Mouse (Mus musculus) limb, embryonic 15.5 days (tissue): Measurements from ENCODE around the gene Oard1. TPM values are rescaled to one million over a fixed set of nuclear protein-coding genes. Genes with fewer than 3 reads are reported as not detected.
A peak's percentile ranks its signal among the peaks of the same experiment; 100 is the strongest.

Experiments
- ATAC-seq: fragments of 200-750 bp; cut with Nextera tagmentation; 2 replicates; pipeline ENCODE4 v1.8.0; 2017; ENCODE audit warnings: low read depth, moderate TSS enrichment; ENCODE audit not compliant: insufficient number of reproducible peaks, low FRiP score, low TSS enrichment
- H3K27ac ChIP-seq: fragments of 300-500 bp; sonication (generic); 2 replicates; pipeline ENCODE4 v1.5.1; 2015; ENCODE audit warnings: moderate library complexity, mild to moderate bottlenecking, inconsistent platforms
- H3K27me3 ChIP-seq: fragments of 300-500 bp; sonication (generic); 2 replicates; pipeline ENCODE4 v1.6.1; 2015; ENCODE audit warnings: inconsistent platforms
- H3K36me3 ChIP-seq: fragments of 300-500 bp; sonication (generic); 2 replicates; pipeline ENCODE4 v1.6.1; 2015; ENCODE audit warnings: inconsistent platforms
- H3K4me1 ChIP-seq: fragments of 300-500 bp; sonication (generic); 2 replicates; pipeline ENCODE4 v1.6.1; 2015; ENCODE audit warnings: inconsistent platforms
- H3K4me2 ChIP-seq: fragments of 300-500 bp; sonication (generic); 2 replicates; pipeline ENCODE4 v1.6.1; 2015; ENCODE audit warnings: mild to moderate bottlenecking, inconsistent platforms
- H3K4me3 ChIP-seq: fragments of 300-500 bp; sonication (generic); 2 replicates; pipeline ENCODE4 v1.5.1; 2015; ENCODE audit warnings: mild to moderate bottlenecking, inconsistent platforms
- H3K9ac ChIP-seq: fragments of 300-500 bp; sonication (generic); 2 replicates; pipeline ENCODE4 v1.6.1; 2015; ENCODE audit warnings: inconsistent platforms
- H3K9me3 ChIP-seq: fragments of 300-500 bp; sonication (generic); 2 replicates; pipeline ENCODE4 v1.6.1; 2016; ENCODE audit warnings: inconsistent platforms
- WGBS: fragments of 180-500 bp; shearing (Covaris S2); methylation state at CpG from one replicate; pipeline ENCODE4 v1.1.7; 2015; 5-methylcytosine and 5-hydroxymethylcytosine counted together
- polyA plus RNA-seq: library from polyadenylated mRNA; unstranded; fragments of >200 nt; fragmentation: Nextera tagmentation; extraction: Ambion mirVana; gene quantifications from 2 replicates; pipeline ENCODE4 v1.2.1, GENCODE M21; 2015

Oard1 gene
- polyA plus RNA-seq, 1 experiment from 2014 or later = 38.4 TPM

GRCm38 (mm10) chr17:48427852-48428530 is 18.2 kb downstream of the Oard1 start:
- Histone ChIP-seq H3K27ac (peak overlapping the region; percentile 57; the same call in 1 of the 2 replicates), H3K4me1 (peaks cover 23% of the 10 kb centered on the region), H3K27me3 (no peaks in the 10 kb centered on the region), H3K9ac (no peak overlapping the region), H3K9me3 (no peaks in the 10 kb centered on the region), H3K36me3 (no peaks in the 10 kb centered on the region), H3K4me3 (no peak overlapping the region), H3K4me2 (no peak overlapping the region)
- WGBS = 57% methylated on average over 11 of the region's 11 CpGs
- ATAC-seq = no peak

- WGBS = 42% methylated on average over 5 of the region's 5 CpGs
- no peak overlapping the region for H3K4me3 ChIP-seq
- H3K4me1 ChIP-seq = peaks cover 23% of the 10 kb centered on the region
- H3K27me3 ChIP-seq = no peaks in the 10 kb centered on the region
- no peak; the same call in 1 of the 2 replicates for ATAC-seq
- H3K9me3 ChIP-seq = no peaks in the 10 kb centered on the region
- H3K36me3 ChIP-seq = no peaks in the 10 kb centered on the region
- no peak overlapping the region for H3K9ac ChIP-seq
- H3K27ac ChIP-seq = no peak overlapping the region
- H3K4me2 ChIP-seq = 0 out of 2 replicates have a peak overlapping the region, but pooled peaks have one; percentile 7
Measured at GRCm38 (mm10) chr17:48430394-48430793, 20.6 kb downstream of the Oard1 start.

- Histone ChIP-seq H3K9ac (no peak overlapping the region), H3K4me3 (no peak overlapping the region), H3K36me3 (no peaks in the 10 kb centered on the region), H3K4me1 (peaks cover 20% of the 10 kb centered on the region), H3K27me3 (no peaks in the 10 kb centered on the region), H3K9me3 (no peaks in the 10 kb centered on the region), H3K27ac (no peak overlapping the region), H3K4me2 (no peak overlapping the region)
- WGBS = 66% methylated on average over 5 of the region's 5 CpGs
- ATAC-seq = no peak
Measured at GRCm38 (mm10) chr17:48431054-48431453, 21.2 kb downstream of the Oard1 start.

- Histone ChIP-seq H3K27ac (no peak within 1 kb of the TSS), H3K4me2 (no peak within 1 kb of the TSS), H3K4me3 (no peak within 1 kb of the TSS), H3K9ac (no peak within 1 kb of the TSS), H3K36me3 (no peaks in the 10 kb centered on the region), H3K9me3 (no peaks in the 10 kb centered on the region), H3K27me3 (no peaks in the 10 kb centered on the region), H3K4me1 (peaks cover 25% of the 10 kb centered on the region)
- peak; percentile 31; the same call in 1 of the 2 replicates for ATAC-seq
- WGBS = 69% methylated on average over 16 of the region's 16 CpGs
Measured at GRCm38 (mm10) chr17:48432158-48432980, 22.6 kb downstream of the Oard1 start, which contains the start of gene Apobec2. Apobec2 (minus strand) TSS chr17:48432930.

GRCm38 (mm10) chr17:48433006-48433655 is 23.3 kb downstream of the Oard1 start:
- Histone ChIP-seq H3K4me3 (no peak overlapping the region), H3K4me1 (peaks cover 28% of the 10 kb centered on the region), H3K9ac (no peak overlapping the region), H3K4me2 (no peak overlapping the region), H3K27ac (no peak overlapping the region), H3K9me3 (no peaks in the 10 kb centered on the region), H3K27me3 (no peaks in the 10 kb centered on the region), H3K36me3 (no peaks in the 10 kb centered on the region)
- no peak for ATAC-seq
- 77% methylated on average over 20 of the region's 20 CpGs for WGBS

GRCm38 (mm10) chr17:48433689-48434330 is 24.0 kb downstream of the Oard1 start:
- Histone ChIP-seq H3K4me3 (no peak overlapping the region), H3K4me2 (no peak overlapping the region), H3K9me3 (no peaks in the 10 kb centered on the region), H3K27ac (no peak overlapping the region), H3K36me3 (no peaks in the 10 kb centered on the region), H3K27me3 (no peaks in the 10 kb centered on the region), H3K9ac (no peak overlapping the region), H3K4me1 (peaks cover 25% of the 10 kb centered on the region)
- ATAC-seq = no peak
- 58% methylated on average over 6 of the region's 6 CpGs for WGBS

GRCm38 (mm10) chr17:48434479-48434878 is 24.7 kb downstream of the Oard1 start:
- Histone ChIP-seq H3K27me3 (no peaks in the 10 kb centered on the region), H3K4me3 (no peak overlapping the region), H3K4me1 (peaks cover 25% of the 10 kb centered on the region), H3K27ac (no peak overlapping the region), H3K36me3 (no peaks in the 10 kb centered on the region), H3K9ac (no peak overlapping the region), H3K9me3 (no peaks in the 10 kb centered on the region), H3K4me2 (no peak overlapping the region)
- WGBS = 68% methylated on average over 5 of the region's 5 CpGs
- ATAC-seq = no peak

- no peak overlapping the region for H3K4me3 ChIP-seq
- H3K27me3 ChIP-seq = no peaks in the 10 kb centered on the region
- H3K9me3 ChIP-seq = no peaks in the 10 kb centered on the region
- peak overlapping the region; percentile 76 for H3K27ac ChIP-seq
- H3K36me3 ChIP-seq = no peaks in the 10 kb centered on the region
- ATAC-seq = no peak; the same call in 1 of the 2 replicates
- WGBS = 48% methylated on average over 1 of the region's 1 CpGs
- no peak overlapping the region for H3K9ac ChIP-seq
- H3K4me1 ChIP-seq = peaks cover 20% of the 10 kb centered on the region
- no peak overlapping the region for H3K4me2 ChIP-seq
Measured at GRCm38 (mm10) chr17:48436487-48436886, 26.7 kb downstream of the Oard1 start.

GRCm38 (mm10) chr17:48437421-48437911 is 27.7 kb downstream of the Oard1 start:
- no peak overlapping the region for H3K9ac ChIP-seq

GRCm38 (mm10) chr17:48442745-48443457 is 33.1 kb downstream of the Oard1 start:
- Histone ChIP-seq H3K9ac (no peak overlapping the region), H3K27me3 (no peaks in the 10 kb centered on the region), H3K4me3 (no peak overlapping the region), H3K27ac (no peak overlapping the region), H3K4me2 (no peak overlapping the region), H3K36me3 (no peaks in the 10 kb centered on the region), H3K4me1 (no peaks in the 10 kb centered on the region), H3K9me3 (no peaks in the 10 kb centered on the region)
- 50% methylated on average over 7 of the region's 7 CpGs for WGBS
- no peak for ATAC-seq

More at GRCm38 (mm10) chr17:48437421-48437911, 27.7 kb downstream of the Oard1 start:
- H3K27ac ChIP-seq = peak overlapping the region; percentile 76
- peak; percentile 67 for ATAC-seq
- H3K27me3 ChIP-seq = no peaks in the 10 kb centered on the region
- H3K4me3 ChIP-seq = no peak overlapping the region
- no peak overlapping the region for H3K4me2 ChIP-seq
- H3K9me3 ChIP-seq = no peaks in the 10 kb centered on the region
- WGBS = 33% methylated on average over 7 of the region's 7 CpGs
- H3K36me3 ChIP-seq = no peaks in the 10 kb centered on the region
- peaks cover 20% of the 10 kb centered on the region for H3K4me1 ChIP-seq
